Comparison of ENCODE assay signal across 17 mouse cellular contexts in genomic region chr11:31676661-31677252, GRCm38 (mm10). TPM values are rescaled to one million over a fixed set of nuclear protein-coding genes. Genes with fewer than 3 reads are reported as not detected.
A peak's percentile ranks its signal among the peaks of the same experiment; 100 is the strongest.
DNase-seq lines count a peak whose midpoint lies in the region; ATAC-seq and TF ChIP-seq lines count a peak whose summit lies in the region.
"Had no signal": no experiment of that assay in that cellular context is flagged by ENCODE, and none has a peak within 500 bp of the region (broad histone marks: within the 10 kb centered on the region; RNA-seq: fewer than 3 reads in every experiment).

No protein-coding gene starts in this region.

- 0 out of 2 replicates have a peak overlapping the region, but pooled peaks have one; percentile 20 for H3K9ac ChIP-seq in hindbrain, embryonic 13.5 days
- H3K9ac ChIP-seq in hindbrain, embryonic 14.5 days: no peak overlapping the region
- H3K9ac ChIP-seq: embryonic facial prominence, embryonic 15.5 days; forebrain, embryonic 12.5 days; intestine, embryonic 15.5 days had no signal

- TF ChIP-seq POLR2A in thymus, adult 2 months (IDR thresholded peaks at IDR 0.05; ENCODE audit: control insufficient read depth, extremely low read depth, insufficient read depth, low read length, poor library complexity): no peak

- H3K27ac ChIP-seq in hindbrain, embryonic 13.5 days: no peak overlapping the region
- no peak overlapping the region for H3K27ac ChIP-seq in hindbrain, embryonic 14.5 days
- no peak overlapping the region for H3K27ac ChIP-seq in thymus, adult 2 months (ENCODE audit: control insufficient read depth, insufficient read depth, low read length)
- H3K27ac ChIP-seq: embryonic facial prominence, embryonic 15.5 days; forebrain, embryonic 12.5 days; heart, adult 2 months; intestine, embryonic 15.5 days; kidney, postnatal 0 days; macrophage had no signal

- H3K9me3 ChIP-seq in hindbrain, embryonic 13.5 days: no peaks in the 10 kb centered on the region
- H3K9me3 ChIP-seq in hindbrain, embryonic 14.5 days (ENCODE audit: control insufficient read depth, low read length): no peaks in the 10 kb centered on the region
- H3K9me3 ChIP-seq: embryonic facial prominence, embryonic 15.5 days; forebrain, embryonic 12.5 days; intestine, embryonic 15.5 days had no signal

- H3K4me1 ChIP-seq in hindbrain, embryonic 13.5 days (replicated peaks): peaks cover 12% of the 10 kb centered on the region
- H3K4me1 ChIP-seq in hindbrain, embryonic 14.5 days (replicated peaks; ENCODE audit: control insufficient read depth, insufficient read depth, low read length): no peaks in the 10 kb centered on the region; the same call in 1 of the 2 replicates
- no peaks in the 10 kb centered on the region for H3K4me1 ChIP-seq in thymus, adult 2 months (replicated peaks; ENCODE audit: control insufficient read depth, insufficient read depth, low read length)
- H3K4me1 ChIP-seq: intestine, embryonic 15.5 days had no signal

- no peak overlapping the region for H3K4me2 ChIP-seq in hindbrain, embryonic 13.5 days
- H3K4me2 ChIP-seq in hindbrain, embryonic 14.5 days (replicated peaks): no peak overlapping the region
- H3K4me2 ChIP-seq: embryonic facial prominence, embryonic 15.5 days; forebrain, embryonic 12.5 days; intestine, embryonic 15.5 days had no signal

- no peak overlapping the region for H3K4me3 ChIP-seq in hindbrain, embryonic 13.5 days
- no peak overlapping the region for H3K4me3 ChIP-seq in hindbrain, embryonic 14.5 days (replicated peaks; ENCODE audit: low read length)
- no peak overlapping the region for H3K4me3 ChIP-seq in thymus, adult 2 months (ENCODE audit: control insufficient read depth, insufficient read depth, low read length)
- H3K4me3 ChIP-seq: embryonic facial prominence, embryonic 15.5 days; forebrain, embryonic 12.5 days; heart, adult 2 months; intestine, embryonic 15.5 days had no signal

- no peak for TF ChIP-seq CTCF in thymus, adult 2 months (IDR thresholded peaks at IDR 0.05; ENCODE audit: borderline replicate concordance, control insufficient read depth, extremely low read depth, insufficient read depth, low read length, poor library complexity)

- H3K36me3 ChIP-seq in hindbrain, embryonic 13.5 days: no peaks in the 10 kb centered on the region
- no peaks in the 10 kb centered on the region for H3K36me3 ChIP-seq in hindbrain, embryonic 14.5 days (replicated peaks; ENCODE audit: control insufficient read depth, insufficient read depth)
- H3K36me3 ChIP-seq in thymus, adult 2 months (ENCODE audit: control insufficient read depth, insufficient read depth, low read length): no peaks in the 10 kb centered on the region
- H3K36me3 ChIP-seq: embryonic facial prominence, embryonic 15.5 days; forebrain, embryonic 12.5 days; intestine, embryonic 15.5 days had no signal

- ATAC-seq in hindbrain, embryonic 13.5 days (ENCODE audit: low FRiP score): no peak
- no peak for ATAC-seq in hindbrain, embryonic 14.5 days (ENCODE audit: low FRiP score)
- ATAC-seq: intestine, embryonic 15.5 days had no signal

- H3K27me3 ChIP-seq in hindbrain, embryonic 13.5 days: no peaks in the 10 kb centered on the region
- no peaks in the 10 kb centered on the region for H3K27me3 ChIP-seq in hindbrain, embryonic 14.5 days (ENCODE audit: control insufficient read depth, insufficient read depth, low read length)
- H3K27me3 ChIP-seq in thymus, adult 2 months (ENCODE audit: control insufficient read depth, insufficient read depth, low read length): no peaks in the 10 kb centered on the region
- H3K27me3 ChIP-seq: embryonic facial prominence, embryonic 15.5 days; forebrain, embryonic 12.5 days; intestine, embryonic 15.5 days had no signal

- intact Hi-C loops in heart, postnatal 25 days (cut with DNase I): loop anchor here (5.0 kb wide), 1 partner anchor 36 kb away; no protein-coding TSS in a partner anchor

- WGBS in hindbrain, embryonic 13.5 days: 89% methylated on average over 3 of the region's 3 CpGs
- 86% methylated on average over 3 of the region's 3 CpGs for WGBS in hindbrain, embryonic 14.5 days
- WGBS in thymus, adult 2 months: 93% methylated on average over 3 of the region's 3 CpGs

- DNase-seq in adrenal gland, adult 2 months: peak; percentile 29
- DNase-seq in adrenal gland, postnatal 25 days: no peak
- no peak for DNase-seq in hindbrain, embryonic 14.5 days (ENCODE audit: low spot score)
- peak; percentile 18 for DNase-seq in thymus, postnatal 0 days (ENCODE audit: low spot score)
- no peak for DNase-seq in thymus, adult 2 months
- no peak for DNase-seq in right cerebral cortex, postnatal 10 days (ENCODE audit: low spot score in 2 of 2)
- DNase-seq in heart, postnatal 25 days (ENCODE audit: low spot score): no peak
- DNase-seq: heart, adult 2 months; heart, postnatal 4 days; right cerebral cortex, postnatal 25 days; thymus, adult 18-20 months had no signal

RNA-seq across cellular contexts. Expression of gene Bod1, which starts 5.1 kb away (rescaled TPM):
- total RNA-seq in adrenal gland, adult 2 months (2021): 10 to 100 TPM; 53.6 to 63.5 TPM
- polyA plus RNA-seq in adrenal gland, adult 2 months (2012; rRNA removed): 29.4 and 125 TPM in 2 replicates
- total RNA-seq in adrenal gland, postnatal 25 days (2021): 50.3 and 55.4 TPM in 2 replicates
- polyA plus RNA-seq in hindbrain, embryonic 13.5 days (2015; fragmentation: Nextera tagmentation; extraction: Ambion mirVana): 152 and 153 TPM in 2 replicates
- polyA plus RNA-seq in hindbrain, embryonic 14.5 days (2014; fragmentation: Nextera tagmentation; extraction: Ambion mirVana): 146 and 149 TPM in 2 replicates
- 36.8 and 39.5 TPM in 2 replicates for polyA plus RNA-seq in thymus, postnatal 0 days (2015; fragmentation: Nextera tagmentation; extraction: Ambion mirVana)
- 39.3 and 40.3 TPM in 2 replicates for polyA plus RNA-seq in thymus, adult 2 months (2012; rRNA removed)
- total RNA-seq in heart, postnatal 25 days (2021): 100 to 1,000 TPM; 115 to 121 TPM

Comparison
In these comparisons a context has a peak if more than half of its experiments do, and no peak if none do; other contexts are left out.
1. DNase-seq: peak in adrenal gland, adult 2 months (single experiment) and thymus, postnatal 0 days (single experiment); none in adrenal gland, postnatal 25 days (single experiment), hindbrain, embryonic 14.5 days (single experiment), thymus, adult 2 months (single experiment), right cerebral cortex, postnatal 10 days (0 of 2) and heart, postnatal 25 days (single experiment).